Mouse (Mus musculus) forebrain, postnatal 0 days (tissue): ENCODE measurements around the gene Haus4. TPM values are rescaled to one million over a fixed set of nuclear protein-coding genes. Genes with fewer than 3 reads are reported as not detected.

Experiments
- ATAC-seq: fragments of 200-750 bp; cut with Nextera tagmentation; 2 replicates; pipeline ENCODE4 v1.8.0; 2017; ENCODE audit warnings: mild to moderate bottlenecking, moderate library complexity
- DNase-seq: peaks from one replicate; pipeline ENCODE4 v3.0.0-alpha.2; 2015
- H3K27ac ChIP-seq: fragments of 300-500 bp; sonication (generic); 2 replicates; pipeline ENCODE4 v1.5.1; 2014; ENCODE audit warnings: low read depth, mild to moderate bottlenecking, antibody characterized with exemption, low read length, moderate library complexity, mixed read lengths
- H3K27me3 ChIP-seq: fragments of 300-500 bp; sonication (generic); 2 replicates; pipeline ENCODE4 v1.6.1; 2014; ENCODE audit warnings: mild to moderate bottlenecking, low read length, mixed read lengths; ENCODE audit not compliant: insufficient read depth
- H3K36me3 ChIP-seq: fragments of 300-500 bp; sonication (generic); 2 replicates; pipeline ENCODE4 v1.6.1; 2014; ENCODE audit warnings: mild to moderate bottlenecking, moderate library complexity; ENCODE audit not compliant: insufficient read depth
- H3K4me1 ChIP-seq: fragments of 300-500 bp; sonication (generic); 2 replicates; pipeline ENCODE4 v1.6.1; 2014; ENCODE audit warnings: antibody characterized with exemption; ENCODE audit not compliant: insufficient read depth
- H3K4me2 ChIP-seq: fragments of 300-500 bp; sonication (generic); 2 replicates; pipeline ENCODE4 v1.6.1; 2014; ENCODE audit warnings: low read depth, mild to moderate bottlenecking, moderate library complexity
- H3K4me3 ChIP-seq: fragments of 300-500 bp; sonication (generic); 2 replicates; pipeline ENCODE4 v1.5.1; 2014; ENCODE audit warnings: low read depth, low read length, mixed read lengths
- H3K9ac ChIP-seq: fragments of 300-500 bp; sonication (generic); 2 replicates; pipeline ENCODE4 v1.6.1; 2014; ENCODE audit warnings: mild to moderate bottlenecking
- H3K9me3 ChIP-seq: fragments of 300-500 bp; sonication (generic); 2 replicates; pipeline ENCODE4 v1.6.1; 2016; ENCODE audit warnings: low read length
- CTCF ChIP-seq: sonication (generic); IDR thresholded peaks from 2 replicates; pipeline ENCODE4 v1.5.1; 2016; ENCODE audit warnings: antibody characterized with exemption, control low read depth, low read depth
- WGBS: fragments of 180-500 bp; shearing (Covaris S2); extraction: QIAGEN DNeasy Blood & Tissue Kit; methylation state at CpG from one replicate; pipeline ENCODE4 v1.1.7; 2014; 5-methylcytosine and 5-hydroxymethylcytosine counted together
- polyA plus RNA-seq: library from polyadenylated mRNA; unstranded; fragments of >200 nt; fragmentation: Nextera tagmentation; extraction: Ambion mirVana; gene quantifications from 2 replicates; pipeline ENCODE4 v1.2.1, GENCODE M21; 2015
- total RNA-seq: library from RNA; depleted of rRNA; stranded (reverse); fragments of >200 nt; gene quantifications from 2 replicates; pipeline ENCODE4 v1.2.3, GENCODE M21; 2014; rRNA removed

The Haus4 gene
- total and polyA plus RNA-seq, 2 experiments from 2014 or later: 17.9 to 23.1 TPM

GRCm38 (mm10) chr14:54496706-54497105 is 57.7 kb downstream of the Haus4 start:
- H3K4me3 ChIP-seq: no peak overlapping the region
- TF ChIP-seq CTCF: no peak
- no peak for ATAC-seq
- no peak overlapping the region for H3K4me2 ChIP-seq
- DNase-seq: no peak
- no peaks in the 10 kb centered on the region for H3K27me3 ChIP-seq
- WGBS: 87% methylated on average over 14 of the region's 14 CpGs
- H3K27ac ChIP-seq: no peak overlapping the region
- no peaks in the 10 kb centered on the region for H3K9me3 ChIP-seq
- H3K9ac ChIP-seq: no peak overlapping the region
- no peaks in the 10 kb centered on the region for H3K36me3 ChIP-seq
- H3K4me1 ChIP-seq: no peaks in the 10 kb centered on the region

GRCm38 (mm10) chr14:54494234-54494633 is 60.2 kb downstream of the Haus4 start:
- Histone ChIP-seq H3K36me3 (no peaks in the 10 kb centered on the region), H3K4me3 (no peak overlapping the region), H3K4me1 (no peaks in the 10 kb centered on the region), H3K9me3 (no peaks in the 10 kb centered on the region), H3K27ac (no peak overlapping the region), H3K9ac (no peak overlapping the region), H3K4me2 (no peak overlapping the region), H3K27me3 (no peaks in the 10 kb centered on the region)
- WGBS: 6% methylated on average over 3 of the region's 3 CpGs
- ATAC-seq: no peak; the same call in 1 of the 2 replicates
- TF ChIP-seq CTCF: peak; percentile 83
- peak; percentile 61 for DNase-seq

- ATAC-seq (no peak), DNase-seq (no peak)
- H3K27me3 ChIP-seq: no peaks in the 10 kb centered on the region
- 92% methylated on average over 5 of the region's 5 CpGs for WGBS
- no peaks in the 10 kb centered on the region for H3K36me3 ChIP-seq
- H3K27ac ChIP-seq: no peak overlapping the region
- no peak for TF ChIP-seq CTCF
- no peak overlapping the region for H3K9ac ChIP-seq
- no peak overlapping the region for H3K4me2 ChIP-seq
- H3K4me1 ChIP-seq: no peaks in the 10 kb centered on the region
- H3K4me3 ChIP-seq: no peak overlapping the region
- no peaks in the 10 kb centered on the region for H3K9me3 ChIP-seq
Measured at GRCm38 (mm10) chr14:54493236-54493635, 61.2 kb downstream of the Haus4 start.

GRCm38 (mm10) chr14:54492345-54493131 is 61.9 kb downstream of the Haus4 start:
- Histone ChIP-seq H3K4me2 (no peak overlapping the region), H3K4me3 (no peak overlapping the region), H3K9me3 (no peaks in the 10 kb centered on the region), H3K4me1 (no peaks in the 10 kb centered on the region), H3K36me3 (no peaks in the 10 kb centered on the region), H3K27ac (no peak overlapping the region), H3K27me3 (no peaks in the 10 kb centered on the region), H3K9ac (no peak overlapping the region)
- ATAC-seq: 0 out of 2 replicates have a peak, but pooled peaks have one; percentile 40
- no peak for DNase-seq
- no peak for TF ChIP-seq CTCF
- 68% methylated on average over 18 of the region's 18 CpGs for WGBS

Other genes with a start within 250 kb of the Haus4 start
- gene Oxa1l, start 193.8 kb downstream of the Haus4 start, total RNA-seq: 52.9 and 76.9 TPM in 2 replicates
- 51.6 and 59.4 TPM in 2 replicates for gene Oxa1l, start 193.8 kb downstream of the Haus4 start, polyA plus RNA-seq
- 2.2 and 3.4 TPM in 2 replicates for gene Slc7a7, start 136.8 kb downstream of the Haus4 start, total RNA-seq
- 2.8 and 3.2 TPM in 2 replicates for gene Slc7a7, start 136.8 kb downstream of the Haus4 start, polyA plus RNA-seq
- 151 and 217 TPM in 2 replicates for gene Mrpl52, start 127.7 kb downstream of the Haus4 start, total RNA-seq
- 277 and 336 TPM in 2 replicates for gene Mrpl52, start 127.7 kb downstream of the Haus4 start, polyA plus RNA-seq
- gene Mmp14, start 123.0 kb downstream of the Haus4 start, total RNA-seq: 29.0 and 40.7 TPM in 2 replicates
- gene Mmp14, start 123.0 kb downstream of the Haus4 start, polyA plus RNA-seq: 32.5 and 39.1 TPM in 2 replicates
- gene Lrp10, start 90.5 kb downstream of the Haus4 start, total RNA-seq: 39.6 and 45.8 TPM in 2 replicates
- gene Lrp10, start 90.5 kb downstream of the Haus4 start, polyA plus RNA-seq: 38.0 and 38.5 TPM in 2 replicates
- gene Rem2, start 78.5 kb downstream of the Haus4 start, total RNA-seq: 25.5 and 31.0 TPM in 2 replicates
- gene Rem2, start 78.5 kb downstream of the Haus4 start, polyA plus RNA-seq: 22.5 and 28.0 TPM in 2 replicates
- 85.4 and 87.1 TPM in 2 replicates for gene Prmt5, start 37.1 kb downstream of the Haus4 start, total RNA-seq
- 87.0 and 100 TPM in 2 replicates for gene Prmt5, start 37.1 kb downstream of the Haus4 start, polyA plus RNA-seq
- gene Ajuba, start 22.9 kb upstream of the Haus4 start, total RNA-seq: 4.4 and 6.6 TPM in 2 replicates
- gene Ajuba, start 22.9 kb upstream of the Haus4 start, polyA plus RNA-seq: 4.4 and 4.5 TPM in 2 replicates
- gene 4931414P19Rik, start 51.4 kb upstream of the Haus4 start, total RNA-seq: 6.5 and 12.8 TPM in 2 replicates
- gene 4931414P19Rik, start 51.4 kb upstream of the Haus4 start, polyA plus RNA-seq: 2.2 and 3.1 TPM in 2 replicates
- gene Psmb5, start 63.4 kb upstream of the Haus4 start, total RNA-seq: 180 and 239 TPM in 2 replicates
- gene Psmb5, start 63.4 kb upstream of the Haus4 start, polyA plus RNA-seq: 420 and 499 TPM in 2 replicates
- gene Psmb11, start 66.8 kb upstream of the Haus4 start, total RNA-seq: under 0.01 TPM in 1 of 2 replicates, not detected in the other
- gene Psmb11, start 66.8 kb upstream of the Haus4 start, polyA plus RNA-seq: 0.04 and 0.08 TPM in 2 replicates
- not detected in 2 replicates for gene Gm17606, start 86.3 kb upstream of the Haus4 start, total RNA-seq
- gene Gm17606, start 86.3 kb upstream of the Haus4 start, polyA plus RNA-seq: not detected in 2 replicates
- gene Cdh24, start 86.7 kb upstream of the Haus4 start, total RNA-seq: 15.6 and 21.7 TPM in 2 replicates
- gene Cdh24, start 86.7 kb upstream of the Haus4 start, polyA plus RNA-seq: 3.8 and 4.6 TPM in 2 replicates
- gene 1700123O20Rik, start 131.6 kb upstream of the Haus4 start, total RNA-seq: 32.0 and 36.2 TPM in 2 replicates
- 66.6 and 70.7 TPM in 2 replicates for gene 1700123O20Rik, start 131.6 kb upstream of the Haus4 start, polyA plus RNA-seq
- 143 and 147 TPM in 2 replicates for gene Acin1, start 132.3 kb upstream of the Haus4 start, total RNA-seq
- gene Acin1, start 132.3 kb upstream of the Haus4 start, polyA plus RNA-seq: 80.7 and 97.0 TPM in 2 replicates
- 0.14 and 0.15 TPM in 2 replicates for gene Gm29776, start 144.2 kb upstream of the Haus4 start, total RNA-seq
- gene Gm29776, start 144.2 kb upstream of the Haus4 start, polyA plus RNA-seq: 0.06 and 0.13 TPM in 2 replicates
- gene Cebpe, start 157.6 kb upstream of the Haus4 start, total RNA-seq: 0.38 TPM in 1 of 2 replicates, not detected in the other
- not detected in 2 replicates for gene Cebpe, start 157.6 kb upstream of the Haus4 start, polyA plus RNA-seq
- 11.8 and 13.3 TPM in 2 replicates for gene Slc7a8, start 227.3 kb upstream of the Haus4 start, total RNA-seq
- 12.5 and 14.5 TPM in 2 replicates for gene Slc7a8, start 227.3 kb upstream of the Haus4 start, polyA plus RNA-seq